Mouse (Mus musculus): ENCODE measurements around the gene Dnajb14.
"Not testable (repeated sequence)": the region's sequence is repeated elsewhere in the genome, so short reads cannot be mapped to it uniquely, and the experiment has no call there.

Dnajb14 gene

GRCm38 (mm10) chr3:137863330-137864123 lies 3.9 kb upstream of the Dnajb14 start:
- DNase-seq (ENCODE audit: low read depth): no peak

- peak; percentile 98 for DNase-seq (ENCODE audit: low read depth)
Measured at GRCm38 (mm10) chr3:137864124-137864987, 3.1 kb upstream of the Dnajb14 start, which contains the start of gene H2afz. H2afz (plus strand) TSS chr3:137864487.

- DNase-seq (ENCODE audit: low read depth): peak; percentile 82
Measured at GRCm38 (mm10) chr3:137864988-137865982, 2.2 kb upstream of the Dnajb14 start.

DNA sequence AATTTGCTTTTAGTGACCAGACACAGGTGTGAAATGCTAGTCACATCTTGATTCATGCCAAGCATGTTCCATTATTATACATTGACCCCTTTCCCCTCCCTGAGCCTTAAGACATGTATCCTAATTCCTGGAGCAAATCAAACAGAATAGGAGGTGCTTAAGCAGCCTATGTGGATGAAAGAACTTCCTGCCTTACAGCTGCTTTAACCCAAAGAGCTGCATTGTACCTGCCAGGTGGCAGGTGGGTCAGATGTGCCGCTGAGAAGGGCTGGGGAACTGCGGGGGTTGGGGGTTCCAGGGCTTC lies 390 bp upstream of the Dnajb14 start:
- no peak for DNase-seq (ENCODE audit: low read depth)

DNA sequence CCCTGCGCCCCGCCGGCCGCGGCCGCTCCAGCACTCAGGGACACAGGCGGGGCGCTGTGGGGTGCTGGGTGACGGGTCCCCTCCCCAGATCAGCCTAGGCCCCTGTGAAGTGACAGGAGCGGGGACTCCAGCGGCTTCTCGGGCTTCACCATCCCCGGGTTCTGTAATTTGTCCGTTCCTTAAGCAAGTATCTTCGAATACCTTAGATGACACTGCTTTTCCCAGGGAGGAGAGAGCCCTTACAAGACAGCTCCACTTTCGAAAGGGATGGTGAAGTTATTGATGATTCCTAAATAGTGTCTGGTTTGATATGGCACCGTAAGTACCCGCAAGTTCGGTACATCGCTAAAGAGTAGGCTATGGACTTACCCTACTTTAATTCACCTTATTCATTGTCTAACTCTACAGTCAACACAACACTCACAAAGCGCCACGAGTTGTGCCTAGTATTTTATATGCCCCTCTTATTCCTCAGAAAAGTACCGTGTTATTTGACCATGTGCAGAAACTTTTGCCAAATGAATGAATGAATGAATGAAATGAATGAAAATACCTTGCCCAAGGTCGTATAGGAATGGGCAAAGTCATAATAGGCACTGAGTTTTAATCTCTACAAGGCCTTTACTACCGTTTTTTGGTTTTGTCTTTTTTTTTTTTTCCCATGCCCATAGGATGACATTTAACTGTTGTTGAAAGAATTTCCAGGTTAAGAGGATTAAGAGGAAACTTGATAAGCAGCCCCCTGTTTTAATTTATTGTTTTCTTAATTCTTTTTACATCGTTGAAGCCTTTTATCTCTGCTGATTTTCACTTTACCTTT lies 829 bp downstream of the Dnajb14 start:
- DNase-seq (ENCODE audit: low read depth): no peak

DNA sequence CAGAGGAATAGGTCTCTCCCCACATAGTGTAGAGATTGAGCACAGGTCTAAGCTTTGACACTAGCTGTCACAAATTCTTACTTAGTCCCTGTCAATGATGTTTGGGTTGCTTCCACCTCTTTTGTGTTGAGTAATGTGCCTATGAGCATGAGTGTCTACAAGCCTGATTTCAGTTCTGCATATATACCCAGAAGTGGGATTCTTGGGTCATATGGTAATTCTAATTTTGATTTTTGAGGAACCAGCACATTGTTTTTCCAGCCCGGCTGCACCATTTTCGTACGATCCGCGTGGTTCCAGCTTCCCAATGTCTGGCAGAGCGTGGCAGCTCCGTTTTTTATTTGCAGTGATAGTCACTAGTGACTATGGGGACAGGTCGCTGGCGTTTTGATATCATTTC lies 1.9 kb downstream of the Dnajb14 start:
- DNase-seq (ENCODE audit: low read depth): no peak

GRCm38 (mm10) chr3:137879313-137879712 lies 11.8 kb downstream of the Dnajb14 start:
- no peak for DNase-seq (ENCODE audit: low read depth)

GRCm38 (mm10) chr3:137880109-137880748 lies 12.8 kb downstream of the Dnajb14 start:
- DNase-seq (ENCODE audit: low read depth): no peak

GRCm38 (mm10) chr3:137881093-137881492 lies 13.6 kb downstream of the Dnajb14 start:
- DNase-seq (ENCODE audit: low read depth): no peak

DNA sequence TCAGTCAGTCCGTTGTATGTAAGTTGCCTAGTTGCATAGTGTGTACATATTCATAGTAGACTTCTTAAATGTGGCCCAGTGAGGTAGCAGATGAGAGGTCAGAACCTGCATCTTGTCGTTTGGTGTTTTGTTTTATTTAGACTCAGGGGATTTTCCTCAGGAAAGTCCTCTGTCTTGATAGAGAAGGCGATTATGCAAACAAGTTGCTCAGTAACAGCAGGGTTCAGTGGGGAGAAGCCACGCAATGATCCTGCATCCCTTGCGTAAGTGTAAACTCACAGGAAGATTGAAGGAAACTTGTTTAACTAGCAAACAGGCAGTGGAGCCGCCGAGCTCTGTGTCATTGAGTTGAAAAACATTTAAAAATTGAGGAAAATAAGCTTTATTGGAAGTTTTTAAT lies 20.5 kb downstream of the Dnajb14 start:
- no peak for DNase-seq (ENCODE audit: low read depth)

DNA sequence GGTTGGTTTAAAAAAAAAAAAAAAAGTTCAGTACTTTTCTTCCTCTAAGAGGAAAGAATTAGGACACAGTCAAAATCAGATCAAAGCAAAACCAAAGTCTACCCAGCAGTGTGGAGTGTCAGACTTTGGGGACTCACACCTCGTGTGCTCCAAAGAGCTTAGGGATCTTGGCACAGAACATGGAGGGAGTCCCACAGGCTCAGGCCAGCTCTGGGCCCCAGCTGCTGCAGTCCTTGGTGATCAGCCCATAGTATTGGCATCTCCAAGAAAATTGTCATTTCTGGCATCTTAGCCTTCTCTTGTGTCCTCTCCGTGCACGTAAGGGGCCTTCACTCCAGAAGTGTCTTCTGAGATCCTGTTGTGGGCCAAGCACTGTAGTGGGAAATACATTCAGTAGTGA lies 23.6 kb downstream of the Dnajb14 start:
- no peak for DNase-seq (ENCODE audit: low read depth)

DNA sequence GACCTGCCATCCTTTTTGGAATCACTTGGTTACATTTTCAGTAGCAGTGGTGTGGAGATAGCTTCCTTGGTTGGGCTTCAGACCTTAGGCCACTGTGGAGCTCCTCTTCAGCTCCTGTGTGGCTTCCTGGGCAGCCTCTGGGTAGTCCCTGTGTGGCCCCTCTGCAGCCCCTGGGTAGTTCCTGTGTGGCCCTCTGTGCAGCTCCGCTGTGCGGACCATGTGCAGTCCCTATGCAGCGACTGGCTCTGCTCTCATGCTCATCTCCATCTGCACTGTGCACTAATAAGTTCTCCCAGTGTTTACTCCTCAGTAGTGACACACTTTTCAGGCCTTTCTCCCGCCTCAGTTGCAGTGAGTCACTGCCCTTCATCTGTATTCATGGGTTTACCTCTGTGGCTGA lies 24.6 kb downstream of the Dnajb14 start:
- DNase-seq (ENCODE audit: low read depth): no peak

GRCm38 (mm10) chr3:137893789-137894188 lies 26.3 kb downstream of the Dnajb14 start:
- no peak for DNase-seq (ENCODE audit: low read depth)

DNA sequence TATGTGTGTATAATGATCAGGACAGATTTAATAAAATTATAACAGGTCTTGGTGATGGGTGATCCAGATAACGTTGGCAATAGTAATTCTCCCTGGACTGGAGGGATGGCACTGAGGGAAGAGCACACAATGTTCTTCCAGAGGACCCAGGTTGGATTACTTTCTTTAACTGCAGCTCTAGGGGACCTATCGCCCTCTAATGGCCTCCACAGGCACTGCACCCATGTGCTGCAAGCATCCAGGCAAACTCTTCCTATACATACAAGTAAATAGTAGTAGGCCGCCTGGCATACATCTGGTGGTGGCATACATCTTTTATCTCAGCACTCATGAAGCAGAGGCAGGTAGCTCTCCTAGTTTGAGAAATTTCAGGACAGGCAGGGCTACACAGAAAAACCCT lies 27.7 kb downstream of the Dnajb14 start:
- DNase-seq (ENCODE audit: low read depth): no peak

GRCm38 (mm10) chr3:137896386-137896785 lies 28.9 kb downstream of the Dnajb14 start:
- no peak for DNase-seq (ENCODE audit: low read depth)

DNA sequence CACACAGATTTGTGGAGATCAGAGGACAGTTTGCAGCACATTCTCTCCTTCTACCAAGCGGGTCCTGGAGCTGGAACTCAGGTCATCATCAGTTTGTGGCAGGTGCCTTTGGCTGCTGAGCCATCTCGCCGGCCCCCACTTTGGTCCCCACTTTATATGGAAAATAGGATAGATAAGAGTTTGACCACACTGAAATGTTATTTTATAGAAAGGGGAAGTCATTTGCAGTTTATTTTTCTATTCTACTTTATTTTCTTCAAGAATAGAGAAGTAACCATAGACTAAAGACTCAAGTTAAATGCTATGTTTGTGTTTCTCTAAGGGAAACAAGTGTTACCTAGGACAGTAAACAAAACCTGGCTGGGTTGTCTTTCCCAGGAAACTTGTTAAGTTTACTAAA lies 29.4 kb downstream of the Dnajb14 start:
- no peak for DNase-seq (ENCODE audit: low read depth)

DNA sequence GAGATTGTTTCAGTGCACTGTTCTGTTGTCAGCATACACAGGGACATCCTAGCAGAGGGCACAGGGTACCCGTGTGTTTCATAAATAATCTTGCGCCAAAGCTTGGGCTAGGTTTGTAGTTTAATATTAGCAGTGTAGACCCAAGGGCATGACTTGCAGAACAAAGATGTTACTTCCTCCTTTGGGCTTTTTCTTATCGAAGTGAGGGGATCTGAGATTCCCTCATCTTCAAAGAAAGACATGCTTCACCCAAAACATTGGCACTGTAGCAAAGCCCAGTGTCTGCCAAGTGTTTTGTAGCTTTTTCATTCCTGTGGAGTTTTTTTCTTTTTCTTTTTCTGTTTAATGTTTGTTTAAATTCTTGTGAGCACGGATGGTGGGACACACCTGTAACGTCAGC lies 30.2 kb downstream of the Dnajb14 start:
- DNase-seq (ENCODE audit: low read depth): no peak

GRCm38 (mm10) chr3:137900149-137900548 lies 32.7 kb downstream of the Dnajb14 start:
- DNase-seq (ENCODE audit: low read depth): no peak

GRCm38 (mm10) chr3:137913093-137913492 lies 45.6 kb downstream of the Dnajb14 start:
- DNase-seq (ENCODE audit: low read depth): no peak

DNA sequence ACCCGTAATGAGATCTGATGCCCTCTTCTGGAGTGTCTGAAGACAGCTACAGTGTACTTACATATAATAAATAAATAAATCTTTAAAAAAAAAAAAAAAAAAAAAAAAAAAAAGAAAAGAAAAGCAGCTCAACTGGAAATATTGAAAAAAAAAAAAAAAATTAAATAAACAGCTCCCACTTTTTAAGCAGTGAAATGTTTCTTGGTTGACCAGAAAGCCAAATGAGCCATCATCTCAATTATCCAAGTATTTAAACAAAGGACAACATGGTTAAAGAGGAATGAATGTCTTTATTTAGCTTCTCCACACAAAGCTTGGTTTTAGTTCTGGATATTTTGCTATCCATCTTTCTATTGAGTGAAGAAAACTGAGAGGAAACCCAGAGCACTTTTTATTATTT lies 47.1 kb downstream of the Dnajb14 start:
- DNase-seq (ENCODE audit: low read depth): not testable (repeated sequence)

DNA sequence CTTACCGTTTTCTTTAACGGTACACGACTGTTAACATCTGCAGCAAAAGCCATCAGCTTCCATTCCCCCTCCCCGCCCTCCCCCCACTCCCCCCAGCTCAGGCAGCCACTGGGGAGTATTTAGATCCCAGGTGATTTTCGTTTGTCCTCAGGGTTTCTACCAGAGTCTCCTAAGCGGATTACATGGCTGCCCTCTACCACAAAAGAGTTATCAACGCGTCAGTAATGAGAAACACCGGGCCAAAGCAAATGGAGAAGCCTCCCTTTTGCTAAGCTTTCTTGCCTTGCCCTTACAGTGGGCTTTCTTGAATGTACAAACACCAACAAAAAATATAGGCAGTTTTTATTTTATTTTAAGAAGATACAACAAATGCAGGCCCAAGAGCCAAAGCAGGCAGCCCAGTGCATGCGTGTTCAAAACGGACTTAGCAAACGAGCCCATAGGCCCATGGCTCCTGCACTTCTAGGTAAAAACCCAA lies 50.3 kb downstream of the Dnajb14 start:
- no peak for DNase-seq (ENCODE audit: low read depth)
